9 mouse cellular contexts compared by ENCODE assay signal in the genomic region with DNA sequence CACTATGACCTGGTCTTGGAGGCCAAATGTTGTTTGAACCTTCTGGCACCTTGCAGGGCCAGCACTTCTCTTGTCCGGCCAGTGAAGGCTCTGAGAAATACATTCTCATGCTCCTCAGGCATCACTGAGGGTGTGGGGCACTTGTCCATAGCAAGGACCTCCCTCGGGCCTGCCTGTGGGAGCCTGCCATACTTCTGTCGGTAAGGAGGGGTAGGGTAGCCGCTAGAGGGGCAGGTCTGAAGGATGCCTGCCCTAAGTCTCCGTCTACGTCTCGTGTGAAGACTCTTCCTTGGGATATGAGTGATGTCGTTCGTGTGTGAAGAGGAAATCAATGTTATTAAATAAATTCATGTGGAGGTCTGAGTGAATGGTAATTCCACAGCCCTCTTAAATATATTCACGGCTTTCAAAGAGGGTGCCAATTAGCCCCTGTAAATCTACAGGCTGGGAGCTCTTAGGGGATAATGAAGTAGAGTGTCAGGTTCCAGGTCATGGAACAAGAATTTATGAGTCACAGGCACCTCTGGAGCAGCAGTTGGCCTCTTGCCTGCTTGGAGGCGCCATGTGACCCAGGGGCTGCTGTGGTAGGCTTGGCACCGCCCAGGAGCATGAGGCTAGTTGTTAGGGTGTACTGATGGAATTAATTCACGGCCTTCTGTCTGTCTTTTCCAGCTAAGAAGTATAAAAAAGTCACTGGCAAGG.
DNase-seq lines count a peak whose midpoint lies in the region; ATAC-seq and TF ChIP-seq lines count a peak whose summit lies in the region.
"Had no signal": no experiment of that assay in that cellular context is flagged by ENCODE, and none has a peak within 500 bp of the region (broad histone marks: within the 10 kb centered on the region; RNA-seq: fewer than 3 reads in every experiment).

No protein-coding gene starts in this region.

- 67% methylated on average over 13 of the region's 13 CpGs for WGBS in neural tube, embryonic 14.5 days
- WGBS in neural tube, embryonic 15.5 days: 71% methylated on average over 13 of the region's 13 CpGs
- 31% methylated on average over 13 of the region's 13 CpGs for WGBS in kidney, embryonic 15.5 days
- 72% methylated on average over 13 of the region's 13 CpGs for WGBS in stomach, postnatal 0 days

- DNase-seq in heart, adult 9 months (ENCODE audit: low spot score in 2 of 2): peak; percentile 43 to 64
- DNase-seq in stomach, postnatal 0 days (ENCODE audit: low spot score): peak; percentile 59
- DNase-seq in left cerebral cortex, postnatal 10 days (ENCODE audit: extremely low spot score in 1 of 2, low spot score in 2 of 2): no peak
- DNase-seq in spleen, postnatal 10 days (ENCODE audit: low spot score in 2 of 2): no peak
- no peak for DNase-seq in urinary bladder, adult 18-20 months (ENCODE audit: low spot score in 2 of 2)

- H3K4me2 ChIP-seq in neural tube, embryonic 14.5 days (ENCODE audit: low read depth, low read length): no peak overlapping the region
- no peak overlapping the region for H3K4me2 ChIP-seq in neural tube, embryonic 15.5 days
- H3K4me2 ChIP-seq in kidney, embryonic 15.5 days: no peak overlapping the region
- H3K4me2 ChIP-seq in stomach, postnatal 0 days (replicated peaks; ENCODE audit: low read depth): no peak overlapping the region

- TF ChIP-seq EP300 in stomach, postnatal 0 days (optimal IDR thresholded peaks at IDR 0.05): no peak

- no peak for TF ChIP-seq CTCF in stomach, postnatal 0 days (IDR thresholded peaks at IDR 0.05; ENCODE audit: low read depth)

- 0 out of 2 replicates have a peak, but pooled peaks have one; percentile 31 for ATAC-seq in neural tube, embryonic 14.5 days (ENCODE audit: low read depth)
- ATAC-seq in neural tube, embryonic 15.5 days (ENCODE audit: low FRiP score): no peak
- peak; percentile 88; the same call in 1 of the 2 replicates for ATAC-seq in kidney, embryonic 15.5 days (replicated peaks; ENCODE audit: low FRiP score)
- peak; percentile 75 for ATAC-seq in stomach, postnatal 0 days (ENCODE audit: low FRiP score, low TSS enrichment)

- H3K9ac ChIP-seq in neural tube, embryonic 14.5 days (replicated peaks; ENCODE audit: low read depth, low read length): no peak overlapping the region
- H3K9ac ChIP-seq in neural tube, embryonic 15.5 days (replicated peaks): no peak overlapping the region
- H3K9ac ChIP-seq in kidney, embryonic 15.5 days: no peak overlapping the region
- no peak overlapping the region for H3K9ac ChIP-seq in stomach, postnatal 0 days (ENCODE audit: low read length)

- no peaks in the 10 kb centered on the region for H3K4me1 ChIP-seq in neural tube, embryonic 14.5 days (ENCODE audit: control insufficient read depth, insufficient read depth, low read length)
- H3K4me1 ChIP-seq in neural tube, embryonic 15.5 days: peaks cover 19% of the 10 kb centered on the region
- peaks cover 14% of the 10 kb centered on the region for H3K4me1 ChIP-seq in kidney, embryonic 15.5 days
- H3K4me1 ChIP-seq in stomach, postnatal 0 days (replicated peaks; ENCODE audit: control insufficient read depth, insufficient read depth): no peaks in the 10 kb centered on the region

- no peaks in the 10 kb centered on the region for H3K9me3 ChIP-seq in neural tube, embryonic 14.5 days (ENCODE audit: control insufficient read depth, low read length)
- H3K9me3 ChIP-seq in neural tube, embryonic 15.5 days (replicated peaks): no peaks in the 10 kb centered on the region
- H3K9me3 ChIP-seq in kidney, embryonic 15.5 days (replicated peaks): no peaks in the 10 kb centered on the region
- H3K9me3 ChIP-seq in stomach, postnatal 0 days (ENCODE audit: control insufficient read depth, low read length): no peaks in the 10 kb centered on the region

- no peaks in the 10 kb centered on the region for H3K36me3 ChIP-seq in neural tube, embryonic 14.5 days (ENCODE audit: control insufficient read depth, insufficient read depth, low read length)
- no peaks in the 10 kb centered on the region for H3K36me3 ChIP-seq in neural tube, embryonic 15.5 days
- H3K36me3 ChIP-seq in kidney, embryonic 15.5 days: peaks cover 12% of the 10 kb centered on the region
- no peaks in the 10 kb centered on the region; the same call in none of the 2 replicates for H3K36me3 ChIP-seq in stomach, postnatal 0 days (ENCODE audit: control insufficient read depth, insufficient read depth, low read length)
- H3K36me3 ChIP-seq: G1E had no signal

- H3K27me3 ChIP-seq in neural tube, embryonic 14.5 days (ENCODE audit: control insufficient read depth, insufficient read depth, low read length): peaks cover 36% of the 10 kb centered on the region
- peaks cover 89% of the 10 kb centered on the region for H3K27me3 ChIP-seq in neural tube, embryonic 15.5 days (replicated peaks)
- H3K27me3 ChIP-seq in kidney, embryonic 15.5 days: no peaks in the 10 kb centered on the region
- no peaks in the 10 kb centered on the region for H3K27me3 ChIP-seq in stomach, postnatal 0 days (ENCODE audit: control insufficient read depth, insufficient read depth, low read length)

- intact Hi-C loops in left cerebral cortex, postnatal 10 days (cut with DNase I): no loop called here

- no peak overlapping the region for H3K4me3 ChIP-seq in neural tube, embryonic 14.5 days (ENCODE audit: low read depth, low read length)
- H3K4me3 ChIP-seq in neural tube, embryonic 15.5 days (replicated peaks): no peak overlapping the region
- H3K4me3 ChIP-seq in kidney, embryonic 15.5 days (replicated peaks): no peak overlapping the region
- H3K4me3 ChIP-seq in stomach, postnatal 0 days (ENCODE audit: low read depth, low read length): no peak overlapping the region

- H3K27ac ChIP-seq in neural tube, embryonic 14.5 days (ENCODE audit: low read depth, low read length): no peak overlapping the region
- no peak overlapping the region for H3K27ac ChIP-seq in neural tube, embryonic 15.5 days (replicated peaks)
- H3K27ac ChIP-seq in kidney, embryonic 15.5 days: no peak overlapping the region
- no peak overlapping the region for H3K27ac ChIP-seq in stomach, postnatal 0 days (replicated peaks)

Comparison
In these comparisons a context has a peak if more than half of its experiments do, and no peak if none do; other contexts are left out.
1. DNase-seq: peak in heart, adult 9 months (2 of 2) and stomach, postnatal 0 days (single experiment); none in left cerebral cortex, postnatal 10 days (0 of 2), spleen, postnatal 10 days (0 of 2) and urinary bladder, adult 18-20 months (0 of 2).